Mouse (Mus musculus) limb, embryonic 11.5 days (tissue): ENCODE results near the gene Gsta3. TPM values are rescaled to one million over a fixed set of nuclear protein-coding genes. Genes with fewer than 3 reads are reported as not detected.

Experiments
- ATAC-seq: fragments of 200-750 bp; cut with Nextera tagmentation; 2 replicates; pipeline ENCODE4 v1.8.0; 2017; ENCODE audit warnings: low read depth; ENCODE audit not compliant: insufficient number of reproducible peaks, low FRiP score, low TSS enrichment
- DNase-seq: peaks from one replicate; pipeline ENCODE4 v3.0.0-alpha.2; 2015; ENCODE audit warnings: low spot score
- H3K27ac ChIP-seq: fragments of 300-500 bp; sonication (generic); replicated peaks from 2 replicates; pipeline ENCODE4 v1.5.1; 2014; ENCODE audit warnings: low read depth, mild to moderate bottlenecking, low read length
- H3K27me3 ChIP-seq: fragments of 300-500 bp; sonication (generic); 2 replicates; pipeline ENCODE4 v1.6.1; 2014; ENCODE audit warnings: mild to moderate bottlenecking, low read length, mixed read lengths; ENCODE audit not compliant: control insufficient read depth, insufficient read depth
- H3K36me3 ChIP-seq: fragments of 300-500 bp; sonication (generic); 2 replicates; pipeline ENCODE4 v1.6.1; 2014; ENCODE audit warnings: mild to moderate bottlenecking, low read length, moderate library complexity, mixed read lengths; ENCODE audit not compliant: control insufficient read depth, insufficient read depth
- H3K4me1 ChIP-seq: fragments of 300-500 bp; sonication (generic); 2 replicates; pipeline ENCODE4 v1.6.1; 2014; ENCODE audit warnings: low read length, mixed read lengths; ENCODE audit not compliant: control insufficient read depth, insufficient read depth
- H3K4me2 ChIP-seq: fragments of 300-500 bp; sonication (generic); 2 replicates; pipeline ENCODE4 v1.6.1; 2014; ENCODE audit warnings: low read depth, mild to moderate bottlenecking, moderate library complexity; ENCODE audit not compliant: severe bottlenecking
- H3K4me3 ChIP-seq: fragments of 300-500 bp; sonication (generic); 2 replicates; pipeline ENCODE4 v1.5.1; 2014; ENCODE audit warnings: low read depth, low read length
- H3K9ac ChIP-seq: fragments of 300-500 bp; sonication (generic); 2 replicates; pipeline ENCODE4 v1.6.1; 2014; ENCODE audit warnings: mild to moderate bottlenecking, low read length
- H3K9me3 ChIP-seq: fragments of 300-500 bp; sonication (generic); 2 replicates; pipeline ENCODE4 v1.6.1; 2016; ENCODE audit warnings: low read length; ENCODE audit not compliant: control insufficient read depth
- WGBS: fragments of 180-500 bp; shearing (Covaris S2); extraction: QIAGEN DNeasy Blood & Tissue Kit; methylation state at CpG from one replicate; pipeline ENCODE4 v1.1.7; 2014; 5-methylcytosine and 5-hydroxymethylcytosine counted together
- polyA plus RNA-seq: library from polyadenylated mRNA; unstranded; fragments of >200 nt; fragmentation: Nextera tagmentation; extraction: Ambion mirVana; gene quantifications from 2 replicates; pipeline ENCODE4 v1.2.1, GENCODE M21; 2014

Gsta3 gene
- polyA plus RNA-seq, 1 experiment from 2014 or later, result 0.17 TPM

GRCm38 (mm10) chr1:21230376-21230775 lies 10.0 kb upstream of the Gsta3 start:
- Histone ChIP-seq H3K4me2 (no peak overlapping the region), H3K36me3 (no peaks in the 10 kb centered on the region; the same call in 1 of the 2 replicates), H3K4me3 (no peak overlapping the region), H3K27me3 (no peaks in the 10 kb centered on the region), H3K9me3 (no peaks in the 10 kb centered on the region), H3K4me1 (no peaks in the 10 kb centered on the region), H3K27ac (no peak overlapping the region), H3K9ac (no peak overlapping the region)
- ATAC-seq (no peak), DNase-seq (no peak)
- 72% methylated on average over 2 of the region's 2 CpGs for WGBS

- no peaks in the 10 kb centered on the region for H3K4me1 ChIP-seq
- no peaks in the 10 kb centered on the region; the same call in 1 of the 2 replicates for H3K36me3 ChIP-seq
- 76% methylated on average over 5 of the region's 5 CpGs for WGBS
- H3K27me3 ChIP-seq, result no peaks in the 10 kb centered on the region
- ATAC-seq (no peak), DNase-seq (no peak)
- no peak overlapping the region for H3K4me2 ChIP-seq
- H3K4me3 ChIP-seq, result no peak overlapping the region
- no peaks in the 10 kb centered on the region for H3K9me3 ChIP-seq
- no peak overlapping the region for H3K27ac ChIP-seq
- H3K9ac ChIP-seq, result no peak overlapping the region
These were observed 8.5 kb upstream of the Gsta3 start for GRCm38 (mm10) chr1:21231744-21232464.

- 81% methylated on average over 1 of the region's 1 CpGs for WGBS
- no peak for ATAC-seq
These were observed 7.9 kb upstream of the Gsta3 start for GRCm38 (mm10) chr1:21232516-21232915.

GRCm38 (mm10) chr1:21235359-21235758 lies 5.0 kb upstream of the Gsta3 start:
- WGBS, result 92% methylated on average over 6 of the region's 6 CpGs
- H3K9ac ChIP-seq, result no peak overlapping the region
- no peaks in the 10 kb centered on the region for H3K9me3 ChIP-seq
- no peak overlapping the region for H3K4me2 ChIP-seq
- ATAC-seq (no peak), DNase-seq (no peak)
- no peaks in the 10 kb centered on the region for H3K36me3 ChIP-seq
- no peaks in the 10 kb centered on the region for H3K27me3 ChIP-seq
- H3K4me3 ChIP-seq, result no peak overlapping the region
- no peak overlapping the region for H3K27ac ChIP-seq
- H3K4me1 ChIP-seq, result no peaks in the 10 kb centered on the region

More at GRCm38 (mm10) chr1:21232516-21232915, 7.9 kb upstream of the Gsta3 start:
- DNase-seq, result no peak
- Histone ChIP-seq H3K27ac (no peak overlapping the region), H3K27me3 (no peaks in the 10 kb centered on the region), H3K36me3 (no peaks in the 10 kb centered on the region; the same call in 1 of the 2 replicates), H3K9me3 (no peaks in the 10 kb centered on the region), H3K4me1 (no peaks in the 10 kb centered on the region), H3K9ac (no peak overlapping the region), H3K4me3 (no peak overlapping the region), H3K4me2 (no peak overlapping the region)

- Histone ChIP-seq H3K27ac (no peak overlapping the region), H3K4me2 (no peak overlapping the region), H3K4me1 (no peaks in the 10 kb centered on the region), H3K4me3 (no peak overlapping the region), H3K9ac (no peak overlapping the region), H3K27me3 (no peaks in the 10 kb centered on the region), H3K9me3 (no peaks in the 10 kb centered on the region), H3K36me3 (no peaks in the 10 kb centered on the region)
- no peak for DNase-seq
- 85% methylated on average over 1 of the region's 1 CpGs for WGBS
- ATAC-seq, result no peak
These were observed 707 bp downstream of the Gsta3 start for GRCm38 (mm10) chr1:21241096-21241495.

- DNase-seq (no peak), ATAC-seq (no peak)
- Histone ChIP-seq H3K27ac (no peak overlapping the region), H3K9ac (no peak overlapping the region), H3K4me2 (no peak overlapping the region), H3K9me3 (no peaks in the 10 kb centered on the region), H3K36me3 (no peaks in the 10 kb centered on the region), H3K4me1 (no peaks in the 10 kb centered on the region), H3K4me3 (no peak overlapping the region), H3K27me3 (no peaks in the 10 kb centered on the region)
- 74% methylated on average over 4 of the region's 4 CpGs for WGBS
These were observed 4.0 kb downstream of the Gsta3 start for GRCm38 (mm10) chr1:21244290-21244960.

GRCm38 (mm10) chr1:21246136-21246535 lies 5.7 kb downstream of the Gsta3 start:
- 83% methylated on average over 3 of the region's 3 CpGs for WGBS
- DNase-seq (no peak), ATAC-seq (no peak)
- no peak overlapping the region for H3K27ac ChIP-seq
- no peak overlapping the region for H3K9ac ChIP-seq
- H3K9me3 ChIP-seq, result no peaks in the 10 kb centered on the region
- no peak overlapping the region for H3K4me3 ChIP-seq
- no peak overlapping the region for H3K4me2 ChIP-seq
- no peaks in the 10 kb centered on the region for H3K4me1 ChIP-seq
- H3K36me3 ChIP-seq, result no peaks in the 10 kb centered on the region
- H3K27me3 ChIP-seq, result no peaks in the 10 kb centered on the region

GRCm38 (mm10) chr1:21247896-21248295 lies 7.5 kb downstream of the Gsta3 start:
- no peaks in the 10 kb centered on the region for H3K27me3 ChIP-seq
- no peak for DNase-seq
- H3K4me1 ChIP-seq, result no peaks in the 10 kb centered on the region
- no peaks in the 10 kb centered on the region for H3K9me3 ChIP-seq
- H3K36me3 ChIP-seq, result no peaks in the 10 kb centered on the region
- no peak overlapping the region for H3K4me2 ChIP-seq
- H3K9ac ChIP-seq, result no peak overlapping the region
- ATAC-seq, result no peak
- no peak overlapping the region for H3K27ac ChIP-seq
- H3K4me3 ChIP-seq, result no peak overlapping the region
